Mouse (Mus musculus): ENCODE data around the gene Fndc3b. TPM values are rescaled to one million over a fixed set of nuclear protein-coding genes. Genes with fewer than 3 reads are reported as not detected.

Fndc3b gene
- polyA plus RNA-seq, 1 experiment from 2014 or later = 14.6 TPM

GRCm38 (mm10) chr3:27728798-27729782 is 18.0 kb upstream of the Fndc3b start:
- H3K9me3 ChIP-seq = no peaks in the 10 kb centered on the region
- H3K4me3 ChIP-seq = no peak overlapping the region
- WGBS = 71% methylated on average over 8 of the region's 8 CpGs
- H3K36me3 ChIP-seq = no peaks in the 10 kb centered on the region
- no peaks in the 10 kb centered on the region for H3K4me1 ChIP-seq
- no peak overlapping the region for H3K9ac ChIP-seq (replicated peaks)
- no peak for ATAC-seq (ENCODE audit: low FRiP score, low read depth)
- no peaks in the 10 kb centered on the region for H3K27me3 ChIP-seq
- H3K27ac ChIP-seq (replicated peaks) = no peak overlapping the region
- H3K4me2 ChIP-seq (replicated peaks) = no peak overlapping the region

GRCm38 (mm10) chr3:27728176-27728575 is 17.1 kb upstream of the Fndc3b start:
- no peaks in the 10 kb centered on the region for H3K4me1 ChIP-seq
- no peak overlapping the region for H3K4me2 ChIP-seq (replicated peaks)
- H3K27ac ChIP-seq (replicated peaks) = no peak overlapping the region
- H3K4me3 ChIP-seq = no peak overlapping the region
- H3K9me3 ChIP-seq = no peaks in the 10 kb centered on the region
- no peaks in the 10 kb centered on the region for H3K27me3 ChIP-seq
- H3K9ac ChIP-seq (replicated peaks) = no peak overlapping the region
- no peak for ATAC-seq (ENCODE audit: low FRiP score, low read depth)
- no peaks in the 10 kb centered on the region for H3K36me3 ChIP-seq
- 12% methylated on average over 7 of the region's 7 CpGs for whole genome bisulfite sequencing

GRCm38 (mm10) chr3:27725752-27726151 is 14.6 kb upstream of the Fndc3b start:
- Histone ChIP-seq H3K36me3 (no peaks in the 10 kb centered on the region), H3K27me3 (no peaks in the 10 kb centered on the region), H3K9me3 (no peaks in the 10 kb centered on the region), H3K27ac (replicated peaks) (no peak overlapping the region), H3K4me3 (no peak overlapping the region), H3K4me1 (no peaks in the 10 kb centered on the region), H3K4me2 (replicated peaks) (no peak overlapping the region), H3K9ac (replicated peaks) (no peak overlapping the region)
- 86% methylated on average over 6 of the region's 6 CpGs for whole genome bisulfite sequencing
- no peak for ATAC-seq (ENCODE audit: low FRiP score, low read depth)

GRCm38 (mm10) chr3:27724208-27724607 is 13.1 kb upstream of the Fndc3b start:
- H3K27ac ChIP-seq (replicated peaks) = no peak overlapping the region
- H3K4me2 ChIP-seq (replicated peaks) = no peak overlapping the region
- H3K9me3 ChIP-seq = no peaks in the 10 kb centered on the region
- H3K4me3 ChIP-seq = no peak overlapping the region
- no peaks in the 10 kb centered on the region for H3K4me1 ChIP-seq
- no peaks in the 10 kb centered on the region for H3K36me3 ChIP-seq
- H3K9ac ChIP-seq (replicated peaks) = no peak overlapping the region
- 72% methylated on average over 8 of the region's 8 CpGs for WGBS
- H3K27me3 ChIP-seq = no peaks in the 10 kb centered on the region
- no peak for ATAC-seq (ENCODE audit: low FRiP score, low read depth)

GRCm38 (mm10) chr3:27718829-27719365 is 7.8 kb upstream of the Fndc3b start:
- no peak overlapping the region for H3K4me3 ChIP-seq
- no peak for ATAC-seq (ENCODE audit: low FRiP score, low read depth)
- peaks cover 1% of the 10 kb centered on the region; the same call in 1 of the 2 replicates for H3K4me1 ChIP-seq
- H3K4me2 ChIP-seq (replicated peaks) = no peak overlapping the region
- 83% methylated on average over 5 of the region's 5 CpGs for WGBS
- H3K36me3 ChIP-seq = no peaks in the 10 kb centered on the region
- H3K27me3 ChIP-seq = no peaks in the 10 kb centered on the region; the same call in 1 of the 2 replicates
- H3K9ac ChIP-seq (replicated peaks) = no peak overlapping the region
- no peaks in the 10 kb centered on the region for H3K9me3 ChIP-seq
- H3K27ac ChIP-seq (replicated peaks) = no peak overlapping the region

- no peak for ATAC-seq (ENCODE audit: low FRiP score, low read depth)
- no peak overlapping the region for H3K4me2 ChIP-seq (replicated peaks)
- H3K4me3 ChIP-seq = no peak overlapping the region
- WGBS = 59% methylated on average over 4 of the region's 4 CpGs
- no peak overlapping the region for H3K9ac ChIP-seq (replicated peaks)
- no peaks in the 10 kb centered on the region for H3K9me3 ChIP-seq
- no peak overlapping the region for H3K27ac ChIP-seq (replicated peaks)
- H3K27me3 ChIP-seq = no peaks in the 10 kb centered on the region; the same call in 1 of the 2 replicates
- H3K4me1 ChIP-seq = peaks cover 9% of the 10 kb centered on the region
- H3K36me3 ChIP-seq = no peaks in the 10 kb centered on the region
Measured at GRCm38 (mm10) chr3:27713971-27714370, 2.9 kb upstream of the Fndc3b start.

GRCm38 (mm10) chr3:27712421-27712820 is 1.3 kb upstream of the Fndc3b start:
- Histone ChIP-seq H3K27me3 (peaks cover 3% of the 10 kb centered on the region; the same call in 1 of the 2 replicates), H3K9ac (replicated peaks) (no peak overlapping the region), H3K4me2 (replicated peaks) (no peak overlapping the region), H3K4me3 (no peak overlapping the region), H3K27ac (replicated peaks) (no peak overlapping the region), H3K9me3 (no peaks in the 10 kb centered on the region), H3K36me3 (no peaks in the 10 kb centered on the region), H3K4me1 (peaks cover 15% of the 10 kb centered on the region)
- ATAC-seq (ENCODE audit: low FRiP score, low read depth) = no peak
- WGBS = 49% methylated on average over 6 of the region's 6 CpGs

GRCm38 (mm10) chr3:27709906-27710647 is 1.0 kb downstream of the Fndc3b start:
- under 1% methylated on average over 66 of the region's 86 CpGs for WGBS
- peak overlapping the region; percentile 76 for H3K4me2 ChIP-seq (replicated peaks)
- H3K27ac ChIP-seq (replicated peaks) = peak overlapping the region; percentile 95
- no peaks in the 10 kb centered on the region for H3K36me3 ChIP-seq
- ATAC-seq (ENCODE audit: low FRiP score, low read depth) = peak; percentile 41; the same call in 1 of the 2 replicates
- peak overlapping the region; percentile 81 for H3K9ac ChIP-seq (replicated peaks)
- peaks cover 3% of the 10 kb centered on the region; the same call in 1 of the 2 replicates for H3K27me3 ChIP-seq
- H3K4me3 ChIP-seq = peak overlapping the region; percentile 91
- H3K9me3 ChIP-seq = no peaks in the 10 kb centered on the region
- H3K4me1 ChIP-seq = peaks cover 15% of the 10 kb centered on the region

- H3K4me3 ChIP-seq = peak overlapping the region; percentile 91
- H3K4me1 ChIP-seq = peaks cover 15% of the 10 kb centered on the region
- peak overlapping the region; percentile 76 for H3K4me2 ChIP-seq (replicated peaks)
- no peaks in the 10 kb centered on the region for H3K36me3 ChIP-seq
- H3K9me3 ChIP-seq = no peaks in the 10 kb centered on the region
- H3K27me3 ChIP-seq = peaks cover 3% of the 10 kb centered on the region; the same call in 1 of the 2 replicates
- WGBS = 3% methylated on average over 22 of the region's 22 CpGs
- no peak for ATAC-seq (ENCODE audit: low FRiP score, low read depth)
- 0 out of 2 replicates have a peak overlapping the region, but pooled peaks have one; percentile 95 for H3K27ac ChIP-seq (replicated peaks)
- H3K9ac ChIP-seq (replicated peaks) = peak overlapping the region; percentile 81
Measured at GRCm38 (mm10) chr3:27709096-27709905, 1.8 kb downstream of the Fndc3b start.

- peak overlapping the region; percentile 76 for H3K4me2 ChIP-seq (replicated peaks)
- peaks cover 3% of the 10 kb centered on the region; the same call in 1 of the 2 replicates for H3K27me3 ChIP-seq
- H3K9ac ChIP-seq (replicated peaks) = peak overlapping the region; percentile 81; the same call in 1 of the 2 replicates
- H3K4me3 ChIP-seq = peak overlapping the region; percentile 91
- WGBS = 30% methylated on average over 5 of the region's 5 CpGs
- no peaks in the 10 kb centered on the region for H3K36me3 ChIP-seq
- no peaks in the 10 kb centered on the region for H3K9me3 ChIP-seq
- H3K4me1 ChIP-seq = peaks cover 11% of the 10 kb centered on the region
- H3K27ac ChIP-seq (replicated peaks) = no peak overlapping the region
- ATAC-seq (ENCODE audit: low FRiP score, low read depth) = no peak
Measured at GRCm38 (mm10) chr3:27708581-27708980, 2.5 kb downstream of the Fndc3b start.

- Histone ChIP-seq H3K4me3 (no peak overlapping the region), H3K9ac (replicated peaks) (no peak overlapping the region), H3K4me1 (peaks cover 9% of the 10 kb centered on the region; the same call in 1 of the 2 replicates), H3K36me3 (no peaks in the 10 kb centered on the region), H3K4me2 (replicated peaks) (no peak overlapping the region), H3K9me3 (no peaks in the 10 kb centered on the region), H3K27ac (replicated peaks) (no peak overlapping the region), H3K27me3 (peaks cover 3% of the 10 kb centered on the region; the same call in 1 of the 2 replicates)
- no peak for ATAC-seq (ENCODE audit: low FRiP score, low read depth)
- WGBS = 84% methylated on average over 6 of the region's 6 CpGs
Measured at GRCm38 (mm10) chr3:27705761-27706160, 5.3 kb downstream of the Fndc3b start.

Data from midbrain, embryonic 12.5 days (tissue).